18 mouse cellular contexts compared by ENCODE assay signal in the genomic region with DNA sequence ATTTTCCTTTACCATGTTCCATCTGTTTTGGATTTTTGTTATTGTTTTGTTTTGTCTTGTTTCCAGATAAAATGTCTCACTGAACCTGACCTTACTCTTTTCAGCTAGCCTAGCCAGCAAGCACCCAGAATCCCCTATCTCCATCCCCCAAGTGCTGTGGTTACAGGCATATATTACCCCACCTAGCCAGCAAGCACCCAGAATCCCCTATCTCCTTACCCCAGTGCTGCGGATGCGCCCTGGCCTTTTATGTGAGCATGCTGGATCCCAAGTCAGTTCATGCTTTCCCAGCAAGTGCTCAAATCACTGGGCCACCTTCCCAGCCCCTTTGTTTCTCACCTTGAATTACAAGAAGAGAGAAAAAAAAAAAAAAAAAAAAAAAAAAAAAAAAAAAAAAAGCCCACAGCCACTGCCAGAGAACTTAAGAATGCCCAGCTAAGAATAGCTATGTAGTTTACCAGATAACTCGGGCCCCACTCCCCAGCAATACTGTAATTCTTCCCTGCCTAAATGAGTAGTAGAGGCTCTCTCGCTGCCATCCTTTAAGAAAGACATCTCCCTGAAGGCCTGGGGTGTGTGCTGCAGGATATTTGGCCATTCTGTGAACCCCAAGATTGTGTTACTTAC. TPM values are rescaled to one million over a fixed set of nuclear protein-coding genes. Genes with fewer than 3 reads are reported as not detected.
DNase-seq lines count a peak whose midpoint lies in the region; ATAC-seq and TF ChIP-seq lines count a peak whose summit lies in the region.
"Had no signal": no experiment of that assay in that cellular context is flagged by ENCODE, and none has a peak within 500 bp of the region (broad histone marks: within the 10 kb centered on the region; RNA-seq: fewer than 3 reads in every experiment).

No protein-coding gene starts in this region.

- TF ChIP-seq CTCF in gastrocnemius, adult 2 months (IDR thresholded peaks at IDR 0.05), result no peak
- no peak for TF ChIP-seq CTCF in CH12.LX (conservative IDR thresholded peaks at IDR 0.05 in 1 of 2, IDR thresholded peaks at IDR 0.05 in 1 of 2; ENCODE audit: low read depth in 2 of 2, low read length in 2 of 2)

- DNase-seq in gastrocnemius, adult 2 months, result peak; percentile 8
- no peak for DNase-seq in gastrocnemius, postnatal 14 days
- no peak for DNase-seq in heart, adult 18-20 months
- DNase-seq in CH12.LX (ENCODE audit: extremely low read depth), result no peak
- DNase-seq in liver, embryonic 13.5 days, result no peak
- DNase-seq: adrenal gland, adult 8-10 months; adrenal gland, postnatal 36 days; cerebellum, postnatal 10 days; forebrain, postnatal 0 days; gastrocnemius, postnatal 36 days; heart, adult 2 months; kidney, adult 18-20 months had no signal

- H3K27ac ChIP-seq in gastrocnemius, adult 2 months, result no peak overlapping the region
- H3K27ac ChIP-seq in heart, embryonic 15.5 days, result peak overlapping the region; percentile 51
- H3K27ac ChIP-seq in CH12.LX (ENCODE audit: insufficient read depth, low read depth), result no peak overlapping the region
- H3K27ac ChIP-seq in liver, embryonic 13.5 days, result peak overlapping the region; percentile 96
- H3K27ac ChIP-seq in hindbrain, embryonic 16.5 days (ENCODE audit: low read depth, low read length), result no peak overlapping the region
- H3K27ac ChIP-seq: embryonic facial prominence, embryonic 10.5 days; forebrain, embryonic 13.5 days; heart, adult 2 months; hindbrain, embryonic 13.5 days; intestine, embryonic 15.5 days had no signal

- in situ Hi-C loops in CH12.LX (cut with MboI; ENCODE audit: low pct_ligation_motif_present, low pct_unique_long_range_greater_than_20kb, low sequenced_read_pairs), result no loop called here

- intact Hi-C loops in gastrocnemius, adult 2 months (cut with DNase I), result no loop called here
- intact Hi-C loops in gastrocnemius, postnatal 14 days (cut with DNase I; ENCODE audit: low total_unique reads), result no loop called here

- H3K4me3 ChIP-seq in gastrocnemius, adult 2 months, result no peak overlapping the region
- H3K4me3 ChIP-seq in heart, embryonic 15.5 days, result no peak overlapping the region
- no peak overlapping the region for H3K4me3 ChIP-seq in CH12.LX (replicated peaks in 1 of 3; ENCODE audit: low read depth in 2 of 3, low read length in 2 of 3, poor library complexity in 1 of 3)
- H3K4me3 ChIP-seq in liver, embryonic 13.5 days (replicated peaks), result no peak overlapping the region
- no peak overlapping the region for H3K4me3 ChIP-seq in hindbrain, embryonic 16.5 days (ENCODE audit: low read length)
- H3K4me3 ChIP-seq: embryonic facial prominence, embryonic 10.5 days; forebrain, embryonic 13.5 days; heart, adult 2 months; hindbrain, embryonic 13.5 days; intestine, embryonic 15.5 days had no signal

- no peak for TF ChIP-seq POLR2A in CH12.LX (IDR thresholded peaks at IDR 0.05; ENCODE audit: low read depth, low read length)

- TF ChIP-seq RAD21 in CH12.LX (IDR thresholded peaks at IDR 0.05; ENCODE audit: low read depth, low read length), result no peak

- ATAC-seq in heart, embryonic 15.5 days (replicated peaks; ENCODE audit: insufficient number of reproducible peaks, insufficient read depth, low FRiP score, low read depth), result no peak
- no peak for ATAC-seq in liver, embryonic 13.5 days (ENCODE audit: low read depth)
- no peak for ATAC-seq in hindbrain, embryonic 16.5 days
- ATAC-seq: forebrain, embryonic 13.5 days; forebrain, postnatal 0 days; intestine, embryonic 15.5 days had no signal

- peaks cover 49% of the 10 kb centered on the region for H3K4me1 ChIP-seq in heart, embryonic 15.5 days (replicated peaks)
- H3K4me1 ChIP-seq in CH12.LX (ENCODE audit: control insufficient read depth in 1 of 2, insufficient read depth in 2 of 2), result peaks cover 14 to 53% of the 10 kb centered on the region in 2 experiments
- peaks cover 75% of the 10 kb centered on the region for H3K4me1 ChIP-seq in liver, embryonic 13.5 days (replicated peaks)
- peaks cover 39% of the 10 kb centered on the region for H3K4me1 ChIP-seq in hindbrain, embryonic 16.5 days (ENCODE audit: control insufficient read depth, insufficient read depth, low read depth, low read length)

- WGBS in heart, embryonic 15.5 days, result 71% methylated on average over 4 of the region's 4 CpGs
- WGBS in liver, embryonic 13.5 days (ENCODE audit: insufficient replicate concordance), result 50% methylated on average over 4 of the region's 4 CpGs
- WGBS in hindbrain, embryonic 16.5 days, result 93% methylated on average over 4 of the region's 4 CpGs

- no peak overlapping the region for H3K4me2 ChIP-seq in heart, embryonic 15.5 days
- no peak overlapping the region for H3K4me2 ChIP-seq in CH12.LX (ENCODE audit: insufficient read depth, low read depth, poor library complexity, severe bottlenecking)
- peak overlapping the region; percentile 10; the same call in 1 of the 2 replicates for H3K4me2 ChIP-seq in liver, embryonic 13.5 days
- H3K4me2 ChIP-seq in hindbrain, embryonic 16.5 days (ENCODE audit: low read length), result no peak overlapping the region
- H3K4me2 ChIP-seq: forebrain, embryonic 13.5 days; hindbrain, embryonic 13.5 days; intestine, embryonic 15.5 days had no signal

- H3K27me3 ChIP-seq in heart, embryonic 15.5 days, result no peaks in the 10 kb centered on the region
- H3K27me3 ChIP-seq in CH12.LX (replicated peaks), result no peaks in the 10 kb centered on the region
- no peaks in the 10 kb centered on the region for H3K27me3 ChIP-seq in liver, embryonic 13.5 days
- H3K27me3 ChIP-seq in hindbrain, embryonic 16.5 days (replicated peaks; ENCODE audit: control insufficient read depth, insufficient read depth, low read length), result no peaks in the 10 kb centered on the region
- H3K27me3 ChIP-seq: forebrain, embryonic 13.5 days; hindbrain, embryonic 13.5 days; intestine, embryonic 15.5 days had no signal

- dilution Hi-C loops in CH12.LX (cut with MboI; ENCODE audit: extremely low pct_ligation_motif_present, extremely low pct_unique_long_range_greater_than_20kb, low sequenced_read_pairs), result no loop called here

- no peak overlapping the region for H3K9ac ChIP-seq in heart, embryonic 15.5 days
- H3K9ac ChIP-seq in CH12.LX (ENCODE audit: insufficient read depth, low read depth), result no peak overlapping the region
- no peak overlapping the region for H3K9ac ChIP-seq in liver, embryonic 13.5 days
- H3K9ac ChIP-seq in hindbrain, embryonic 16.5 days (ENCODE audit: low read depth, low read length), result no peak overlapping the region
- H3K9ac ChIP-seq: forebrain, embryonic 13.5 days; forebrain, postnatal 0 days; hindbrain, embryonic 13.5 days; intestine, embryonic 15.5 days had no signal

- no peak for TF ChIP-seq EP300 in CH12.LX (IDR thresholded peaks at IDR 0.05; ENCODE audit: low read length)

- H3K79me2 ChIP-seq in CH12.LX (replicated peaks; ENCODE audit: control insufficient read depth, extremely low read depth, insufficient read depth, poor library complexity, severe bottlenecking), result peaks cover 34% of the 10 kb centered on the region

- H3K36me3 ChIP-seq in heart, embryonic 15.5 days, result peaks cover 10% of the 10 kb centered on the region; the same call in 1 of the 2 replicates
- H3K36me3 ChIP-seq in CH12.LX (replicated peaks in 1 of 2; ENCODE audit: control insufficient read depth in 1 of 2, insufficient read depth in 1 of 2, low read length in 1 of 2), result peaks cover 9 to 36% of the 10 kb centered on the region in 2 experiments
- H3K36me3 ChIP-seq in liver, embryonic 13.5 days, result peaks cover 23% of the 10 kb centered on the region
- no peaks in the 10 kb centered on the region for H3K36me3 ChIP-seq in hindbrain, embryonic 16.5 days (ENCODE audit: control insufficient read depth, insufficient read depth, low read length)
- H3K36me3 ChIP-seq: intestine, embryonic 15.5 days had no signal

- H3K9me3 ChIP-seq in heart, embryonic 15.5 days (replicated peaks), result no peaks in the 10 kb centered on the region
- no peaks in the 10 kb centered on the region for H3K9me3 ChIP-seq in CH12.LX (replicated peaks; ENCODE audit: low read length)
- H3K9me3 ChIP-seq in liver, embryonic 13.5 days (replicated peaks), result no peaks in the 10 kb centered on the region
- H3K9me3 ChIP-seq in hindbrain, embryonic 16.5 days (ENCODE audit: control insufficient read depth, low read length), result no peaks in the 10 kb centered on the region
- H3K9me3 ChIP-seq: embryonic facial prominence, embryonic 10.5 days; forebrain, embryonic 13.5 days; hindbrain, embryonic 13.5 days; intestine, embryonic 15.5 days had no signal

RNA-seq across cellular contexts. Expression of a gene that starts 2.8 kb away (rescaled TPM):
- 100 to 1,000 TPM in 1 of 2 experiments, 10 to 100 TPM in 1; 94.7 to 121 TPM for total RNA-seq in gastrocnemius, adult 2 months (2021)
- 100 to 1,000 TPM; 100 to 117 TPM for total RNA-seq in gastrocnemius, postnatal 14 days (2021)
- polyA plus RNA-seq in heart, embryonic 15.5 days (2015; fragmentation: Nextera tagmentation; extraction: Ambion mirVana), result 136 and 164 TPM in 2 replicates
- total RNA-seq in heart, adult 18-20 months (2021), result 100 to 1,000 TPM; 124 to 135 TPM
- 74.0 and 83.3 TPM in 2 replicates for total RNA-seq in CH12.LX (2012; rRNA removed)
- 52.2 and 54.2 TPM in 2 replicates for total RNA-seq in CH12.LX (2014; rRNA removed)
- 52.9 and 55.5 TPM in 2 replicates for polyA plus RNA-seq in CH12.LX (2012; ENCODE audit: insufficient read length, low read depth)
- polyA plus RNA-seq in liver, embryonic 13.5 days (2015; fragmentation: Nextera tagmentation; extraction: Ambion mirVana), result 94.5 and 99.8 TPM in 2 replicates
- 107 and 117 TPM in 2 replicates for polyA plus RNA-seq in hindbrain, embryonic 16.5 days (2015; fragmentation: Nextera tagmentation; extraction: Ambion mirVana)

RNA-seq across cellular contexts. Expression of a gene that starts 3.7 kb away (rescaled TPM):
- total RNA-seq in gastrocnemius, adult 2 months (2021), result 1 to 10 TPM; 4.7 to 6.6 TPM
- 1 to 10 TPM; 6.8 to 8.8 TPM for total RNA-seq in gastrocnemius, postnatal 14 days (2021)
- 17.6 and 27.8 TPM in 2 replicates for polyA plus RNA-seq in heart, embryonic 15.5 days (2015; fragmentation: Nextera tagmentation; extraction: Ambion mirVana)
- 10 to 100 TPM in 1 of 2 experiments, 1 to 10 TPM in 1; 9.3 to 10.3 TPM for total RNA-seq in heart, adult 18-20 months (2021)
- 78.9 and 104 TPM in 2 replicates for total RNA-seq in CH12.LX (2012; rRNA removed)
- total RNA-seq in CH12.LX (2014; rRNA removed), result 77.3 and 78.4 TPM in 2 replicates
- polyA plus RNA-seq in CH12.LX (2012; ENCODE audit: insufficient read length, low read depth), result 53.0 and 57.2 TPM in 2 replicates
- polyA plus RNA-seq in liver, embryonic 13.5 days (2015; fragmentation: Nextera tagmentation; extraction: Ambion mirVana), result 44.9 and 46.7 TPM in 2 replicates
- polyA plus RNA-seq in hindbrain, embryonic 16.5 days (2015; fragmentation: Nextera tagmentation; extraction: Ambion mirVana), result 6.4 and 21.1 TPM in 2 replicates

RNA-seq across cellular contexts. Expression of a gene that starts 9.7 kb away (rescaled TPM):
- 10 to 100 TPM; 43.3 to 45.6 TPM for total RNA-seq in gastrocnemius, adult 2 months (2021)
- 10 to 100 TPM; 48.2 to 50.5 TPM for total RNA-seq in gastrocnemius, postnatal 14 days (2021)
- polyA plus RNA-seq in heart, embryonic 15.5 days (2015; fragmentation: Nextera tagmentation; extraction: Ambion mirVana), result 81.9 and 99.5 TPM in 2 replicates
- 10 to 100 TPM; 68.8 to 74.6 TPM for total RNA-seq in heart, adult 18-20 months (2021)
- total RNA-seq in CH12.LX (2012; rRNA removed), result 20.4 and 24.1 TPM in 2 replicates
- total RNA-seq in CH12.LX (2014; rRNA removed), result 23.1 and 27.5 TPM in 2 replicates
- polyA plus RNA-seq in CH12.LX (2012; ENCODE audit: insufficient read length, low read depth), result 16.6 and 19.3 TPM in 2 replicates
- polyA plus RNA-seq in liver, embryonic 13.5 days (2015; fragmentation: Nextera tagmentation; extraction: Ambion mirVana), result 30.4 and 32.3 TPM in 2 replicates
- polyA plus RNA-seq in hindbrain, embryonic 16.5 days (2015; fragmentation: Nextera tagmentation; extraction: Ambion mirVana), result 146 and 148 TPM in 2 replicates

RNA-seq across cellular contexts. Expression of a gene that starts 10.2 kb away (rescaled TPM):
- 1 to 10 TPM; 1.0 to 1.2 TPM for total RNA-seq in gastrocnemius, adult 2 months (2021)
- total RNA-seq in gastrocnemius, postnatal 14 days (2021), result under 1 TPM; 0.88 to 1.00 TPM
- polyA plus RNA-seq in heart, embryonic 15.5 days (2015; fragmentation: Nextera tagmentation; extraction: Ambion mirVana), result 1.9 and 2.6 TPM in 2 replicates
- 1 to 10 TPM in 1 of 2 experiments, under 1 TPM in 1; 0.89 to 1.2 TPM for total RNA-seq in heart, adult 18-20 months (2021)
- total RNA-seq in CH12.LX (2012; rRNA removed) (1.3 and 2.1 TPM in 2 replicates), CH12.LX (2014; rRNA removed) (1.2 TPM in 2 replicates)
- polyA plus RNA-seq in CH12.LX (2012; ENCODE audit: insufficient read length, low read depth), result 1.6 and 2.0 TPM in 2 replicates
- 1.1 and 1.3 TPM in 2 replicates for polyA plus RNA-seq in liver, embryonic 13.5 days (2015; fragmentation: Nextera tagmentation; extraction: Ambion mirVana)
- 4.9 TPM in 2 replicates for polyA plus RNA-seq in hindbrain, embryonic 16.5 days (2015; fragmentation: Nextera tagmentation; extraction: Ambion mirVana)

RNA-seq across cellular contexts. Expression of a gene that starts 10.2 kb away (rescaled TPM):
- total RNA-seq in gastrocnemius, adult 2 months (2021), result under 1 TPM; 0.61 to 0.70 TPM
- 1 to 10 TPM in 1 of 2 experiments, not detected in 1; 1.2 TPM for total RNA-seq in gastrocnemius, postnatal 14 days (2021)
- polyA plus RNA-seq in heart, embryonic 15.5 days (2015; fragmentation: Nextera tagmentation; extraction: Ambion mirVana), result 2.3 and 2.4 TPM in 2 replicates
- 1 to 10 TPM; 1.3 to 1.5 TPM for total RNA-seq in heart, adult 18-20 months (2021)
- total RNA-seq in CH12.LX (2012; rRNA removed) (3.1 and 3.2 TPM in 2 replicates), CH12.LX (2014; rRNA removed) (0.38 and 0.59 TPM in 2 replicates)
- polyA plus RNA-seq in CH12.LX (2012; ENCODE audit: insufficient read length, low read depth), result 1.1 and 1.7 TPM in 2 replicates
- 0.94 and 1.1 TPM in 2 replicates for polyA plus RNA-seq in liver, embryonic 13.5 days (2015; fragmentation: Nextera tagmentation; extraction: Ambion mirVana)
- polyA plus RNA-seq in hindbrain, embryonic 16.5 days (2015; fragmentation: Nextera tagmentation; extraction: Ambion mirVana), result 4.2 and 6.1 TPM in 2 replicates

Comparison
In these comparisons a context has a peak if more than half of its experiments do, and no peak if none do; other contexts are left out.
1. H3K27ac ChIP-seq: peak in heart, embryonic 15.5 days (single experiment) and liver, embryonic 13.5 days (single experiment); none in gastrocnemius, adult 2 months (single experiment), CH12.LX (single experiment) and hindbrain, embryonic 16.5 days (single experiment).
2. RNA of a gene that starts 3.7 kb away (total RNA-seq): 77.3 to 104 TPM in CH12.LX; 9.3 to 10.3 TPM in heart, adult 18-20 months, 6.8 to 8.8 TPM in gastrocnemius, postnatal 14 days and 4.7 to 6.6 TPM in gastrocnemius, adult 2 months; every median in the first group is over 4 times any median in the second.